Mouse (Mus musculus) thymus, postnatal 0 days (tissue): Measurements from ENCODE around the gene Safb2. TPM values are rescaled to one million over a fixed set of nuclear protein-coding genes. Genes with fewer than 3 reads are reported as not detected.

Experiments
- DNase-seq: peaks from one replicate; pipeline ENCODE4 v3.0.0-alpha.2; 2015; ENCODE audit warnings: low spot score
- polyA plus RNA-seq: library from polyadenylated mRNA; unstranded; fragments of >200 nt; fragmentation: Nextera tagmentation; extraction: Ambion mirVana; gene quantifications from 2 replicates; pipeline ENCODE4 v1.2.1, GENCODE M21; 2015

Safb2 gene
- polyA plus RNA-seq, 1 experiment from 2014 or later, result 74.6 TPM

DNA sequence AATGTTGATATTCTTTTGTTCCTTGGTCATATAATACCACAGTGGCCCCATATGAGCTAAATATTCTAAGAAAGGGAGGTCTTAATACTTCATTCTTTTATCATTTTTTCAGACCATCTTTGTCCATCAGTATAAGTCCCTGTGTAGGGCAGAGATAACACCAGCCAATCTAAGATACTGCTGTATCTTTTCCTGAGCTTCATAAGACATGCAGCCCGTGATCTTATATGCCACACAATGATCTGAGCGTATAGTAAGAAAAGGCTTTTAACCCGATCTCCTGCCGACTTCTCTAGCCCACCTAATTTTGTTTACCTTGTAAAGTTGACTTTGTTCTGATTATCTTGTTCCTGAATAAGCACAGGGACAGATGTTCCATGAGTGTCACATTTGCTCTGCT lies 59.4 kb downstream of the Safb2 start:
- DNase-seq, result no peak

DNA sequence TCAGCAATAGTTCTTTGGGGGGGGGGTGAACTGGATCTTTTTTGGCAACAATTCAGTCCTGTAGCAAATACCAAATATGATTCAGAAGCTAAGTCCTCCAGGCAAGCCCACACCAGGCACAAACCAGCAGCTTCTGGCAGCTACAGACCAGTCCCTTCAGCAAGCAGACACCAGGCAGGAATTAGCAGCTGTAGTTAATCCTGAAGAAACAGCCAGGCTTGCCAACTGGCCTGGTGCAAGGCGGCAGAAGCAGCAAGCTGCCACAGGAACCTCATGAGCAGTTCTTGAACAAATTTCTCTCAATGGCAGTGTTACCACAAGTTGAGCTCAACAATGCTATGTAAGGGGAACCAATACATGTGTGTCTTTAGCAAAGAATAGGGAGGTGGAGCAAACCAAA lies 61.6 kb downstream of the Safb2 start:
- no peak for DNase-seq

DNA sequence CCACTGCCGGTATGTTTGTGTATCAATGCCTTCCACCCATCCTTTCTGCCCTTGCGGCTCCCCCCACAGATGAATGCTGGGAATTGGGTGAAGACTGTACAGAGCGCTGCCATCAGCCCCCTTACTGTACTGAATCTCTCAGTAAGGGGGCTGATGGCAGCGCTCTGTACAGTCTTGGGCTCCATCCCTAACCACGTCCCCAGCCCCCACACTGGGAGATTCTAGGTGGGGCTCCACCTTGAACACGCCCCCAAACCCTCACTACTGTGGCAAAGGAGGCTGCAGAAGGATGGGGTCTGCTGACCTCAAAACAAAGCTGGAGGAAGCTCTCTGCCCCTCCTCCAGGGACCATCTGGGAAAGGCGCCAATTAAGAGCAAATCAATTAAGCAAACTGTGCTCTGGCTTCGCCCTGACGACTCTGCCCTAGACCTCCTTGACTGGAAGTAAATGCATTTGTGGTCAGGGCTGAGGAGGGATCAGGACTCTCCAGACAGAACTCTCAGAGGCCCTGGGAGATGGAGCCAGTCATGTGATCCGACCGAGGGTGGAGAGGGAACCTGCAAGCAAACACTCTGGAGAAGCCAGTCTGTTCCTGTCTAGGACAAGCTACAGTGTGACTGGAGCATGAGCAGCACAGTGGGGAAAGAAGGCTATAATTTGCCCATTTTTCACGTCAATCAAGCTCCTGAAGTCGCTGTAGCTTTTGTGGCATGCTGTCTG lies 68.5 kb downstream of the Safb2 start:
- no peak for DNase-seq

DNA sequence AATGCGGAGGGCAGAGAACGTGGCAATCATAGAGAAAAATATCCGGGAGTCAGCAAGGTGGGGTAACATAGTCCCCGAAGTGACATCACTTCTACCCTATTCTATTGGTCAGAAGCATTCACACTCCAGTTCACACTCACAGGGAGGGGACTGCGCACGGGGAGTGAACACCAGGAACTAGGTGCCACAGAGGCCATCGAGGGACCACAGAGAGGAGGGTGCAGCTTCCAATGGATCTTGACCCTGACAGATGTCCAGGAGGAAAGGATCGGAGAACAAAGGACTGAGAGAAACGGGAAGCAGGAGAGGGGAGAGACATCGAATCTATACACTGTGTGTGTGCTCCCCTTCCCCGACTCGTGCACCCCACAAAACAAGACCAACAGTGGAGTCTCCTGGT lies 69.5 kb downstream of the Safb2 start:
- DNase-seq, result no peak

DNA sequence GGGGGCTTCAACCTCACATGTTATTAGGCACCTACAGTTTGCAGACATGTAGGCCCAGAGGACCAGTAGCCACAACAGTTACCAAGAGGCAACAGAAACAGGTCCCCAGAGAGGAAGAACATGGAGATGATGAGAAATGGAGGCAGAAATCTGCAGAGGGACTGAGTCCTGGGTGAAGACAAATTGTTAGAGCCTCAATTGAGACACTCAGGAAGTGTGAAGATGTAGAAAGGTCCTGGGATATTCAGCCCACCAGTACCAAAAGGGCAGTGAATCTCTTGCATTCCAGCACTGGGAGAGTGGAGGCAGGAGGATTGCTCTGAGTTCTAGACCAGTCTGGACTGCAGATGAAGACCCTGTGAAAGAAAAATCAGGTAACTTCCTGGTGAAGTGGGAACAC lies 70.1 kb downstream of the Safb2 start:
- no peak for DNase-seq

DNA sequence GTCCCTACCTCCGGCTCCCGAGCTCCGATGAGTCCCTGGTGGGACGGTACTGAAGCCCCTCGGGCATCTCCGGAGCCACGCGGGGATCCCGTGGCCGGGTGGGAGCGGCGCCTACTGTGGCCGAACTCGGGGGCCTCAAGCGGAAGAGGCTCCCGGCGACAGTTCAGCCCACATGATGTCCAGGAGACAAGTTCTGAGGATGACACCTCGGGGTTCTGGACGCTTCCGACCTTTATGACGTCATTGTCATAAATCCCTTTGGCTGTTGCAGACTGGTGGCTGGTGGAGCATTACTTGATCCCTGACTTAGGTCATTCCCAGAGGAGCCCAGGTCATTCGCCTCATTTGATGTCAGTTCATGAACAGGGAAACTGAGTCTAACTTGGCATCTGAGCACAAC lies 72.1 kb downstream of the Safb2 start, which contains the start of gene Znrf4:
TSS of gene Znrf4 (minus strand) at position 122 of the 400 bp plus-strand sequence.
- DNase-seq, result no peak

DNA sequence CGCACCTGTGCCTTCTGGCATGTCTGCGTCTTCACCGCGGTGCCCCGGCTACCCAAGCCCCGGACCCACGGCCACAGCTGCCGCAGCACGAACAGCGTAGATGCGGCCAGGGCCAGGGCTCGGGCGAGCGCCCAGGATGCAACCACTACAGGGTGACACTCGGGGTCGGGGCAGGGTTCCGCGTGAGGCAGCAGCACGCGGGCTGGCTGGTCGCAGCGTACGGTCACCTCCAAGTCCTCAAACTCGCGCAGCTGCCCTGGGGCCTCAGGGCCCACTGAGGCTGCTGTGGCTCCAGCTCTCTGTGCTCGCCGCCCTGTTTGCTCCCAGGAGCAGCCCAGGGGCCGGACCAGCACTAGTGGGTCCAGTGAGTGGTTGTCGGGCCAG lies 72.7 kb downstream of the Safb2 start:
- no peak for DNase-seq

DNA sequence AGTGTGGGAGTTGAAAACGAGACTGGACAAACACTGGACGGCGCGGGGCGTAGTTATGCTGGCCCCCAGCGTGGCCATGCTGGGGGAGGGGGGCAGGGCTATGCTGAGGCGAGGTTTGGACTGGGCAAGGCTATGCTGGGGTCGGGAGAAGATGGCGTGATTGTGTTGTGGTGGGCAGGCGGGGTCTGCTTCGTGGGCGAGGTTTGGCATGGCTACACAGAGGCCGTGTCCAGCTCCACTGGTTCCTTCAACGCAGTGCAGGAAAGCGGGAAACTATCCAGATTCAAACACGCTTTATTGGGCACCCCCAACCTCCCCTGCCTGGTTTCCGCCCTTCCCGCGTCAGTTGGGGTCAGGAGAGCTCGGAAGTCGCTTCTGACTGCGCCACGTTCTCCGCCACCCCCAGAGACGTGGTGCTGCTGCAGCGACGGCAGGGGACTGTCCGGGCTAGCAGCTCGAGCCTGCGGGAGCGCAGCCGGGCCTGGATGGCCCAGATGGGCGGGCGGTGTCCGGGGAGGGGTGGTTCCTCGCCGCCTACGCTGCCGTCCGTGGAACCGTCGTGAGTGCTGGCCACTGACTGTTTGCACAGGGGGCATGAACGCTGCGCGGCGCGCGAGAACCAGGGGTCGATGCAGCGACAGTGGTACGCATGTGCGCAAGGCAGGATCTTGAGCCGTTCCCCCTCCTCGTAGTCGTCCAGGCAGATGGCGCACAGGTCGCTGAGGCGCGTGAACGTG lies 73.2 kb downstream of the Safb2 start:
- no peak for DNase-seq

Other genes with a start within 250 kb of the Safb2 start
- gene Ptprs, start 108.1 kb downstream of the Safb2 start, polyA plus RNA-seq, result 24.2 and 29.9 TPM in 2 replicates
- not detected in 2 replicates for gene Znrf4, start 72.2 kb downstream of the Safb2 start, polyA plus RNA-seq
- 0.98 and 1.7 TPM in 2 replicates for gene Gm20219, start 30.2 kb downstream of the Safb2 start, polyA plus RNA-seq
- 76.0 and 83.6 TPM in 2 replicates for gene Safb, start 240 bp upstream of the Safb2 start, polyA plus RNA-seq
- 306 and 315 TPM in 2 replicates for gene 2410015M20Rik, start 25.2 kb upstream of the Safb2 start, polyA plus RNA-seq
- gene Rpl36, start 28.8 kb upstream of the Safb2 start, polyA plus RNA-seq, result 2,991 and 3,020 TPM in 2 replicates
- 40.1 and 41.0 TPM in 2 replicates for gene Lonp1, start 42.3 kb upstream of the Safb2 start, polyA plus RNA-seq
- 0.09 and 0.57 TPM in 2 replicates for gene Catsperd, start 43.6 kb upstream of the Safb2 start, polyA plus RNA-seq
- gene Ranbp3, start 88.7 kb upstream of the Safb2 start, polyA plus RNA-seq, result 76.2 and 81.4 TPM in 2 replicates
- 821 and 873 TPM in 2 replicates for gene Ndufa11, start 133.2 kb upstream of the Safb2 start, polyA plus RNA-seq
- 20.3 and 26.9 TPM in 2 replicates for gene Vmac, start 133.4 kb upstream of the Safb2 start, polyA plus RNA-seq
- 17.3 and 23.6 TPM in 2 replicates for gene Nrtn, start 172.9 kb upstream of the Safb2 start, polyA plus RNA-seq
- gene Dus3l, start 180.2 kb upstream of the Safb2 start, polyA plus RNA-seq, result 34.0 and 36.5 TPM in 2 replicates
- 0.40 and 0.68 TPM in 2 replicates for gene Prr22, start 185.7 kb upstream of the Safb2 start, polyA plus RNA-seq
- 3.0 and 3.2 TPM in 2 replicates for gene Rfx2, start 246.4 kb upstream of the Safb2 start, polyA plus RNA-seq